Mouse (Mus musculus): Measurements from ENCODE around the gene Krt79. TPM values are rescaled to one million over a fixed set of nuclear protein-coding genes. Genes with fewer than 3 reads are reported as not detected.
A peak's percentile ranks its signal among the peaks of the same experiment; 100 is the strongest.

Krt79 gene
- total RNA-seq, 1 experiment = 2.0 TPM

DNA sequence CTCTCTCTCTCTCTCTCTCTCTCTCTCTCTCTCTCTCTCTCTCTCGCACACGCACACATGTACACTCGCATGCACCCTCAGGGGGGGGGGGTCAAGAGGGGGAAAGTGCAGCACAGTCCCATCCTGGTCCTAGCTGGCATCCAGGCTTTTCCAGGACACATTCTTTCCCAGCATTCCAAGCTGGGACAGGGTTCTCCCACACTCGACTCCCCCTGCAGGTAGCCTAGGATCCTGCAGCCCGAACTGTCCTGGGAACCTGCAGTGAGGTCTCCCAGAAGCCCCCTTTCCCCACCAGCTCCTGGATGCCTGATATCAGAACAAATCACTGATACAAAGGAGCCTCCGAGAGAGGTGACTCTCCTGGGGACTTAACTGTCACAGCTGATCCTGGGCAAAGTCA, 30.4 kb upstream of the Krt79 start:
- in situ Hi-C loops (cut with MboI; ENCODE audit: low sequenced_read_pairs in 2 of 2, unreplicated experiment in 2 of 2) = loop anchor here (5.0 to 10.0 kb wide), 3 partner anchors 196 to 446 kb away; no protein-coding TSS in a partner anchor
- Histone ChIP-seq H3K4me1 (ENCODE audit: control insufficient read depth in 2 of 2, insufficient read depth in 2 of 2, low read length in 2 of 2, poor library complexity in 1 of 2) (peaks cover 0 to 8% of the 10 kb centered on the region in 2 experiments; a peak in 2 of 4 replicates), H3K4me3 (ENCODE audit: insufficient read depth in 1 of 2, low read depth in 1 of 2, low read length in 2 of 2, poor library complexity in 1 of 2, severe bottlenecking in 1 of 2) (no peak overlapping the region), H3K9me3 (ENCODE audit: control insufficient read depth, insufficient read depth, low read depth, low read length) (no peaks in the 10 kb centered on the region), H3K36me3 (ENCODE audit: control insufficient read depth, insufficient read depth, low read length, poor library complexity, severe bottlenecking) (no peaks in the 10 kb centered on the region), H3K9ac (ENCODE audit: insufficient read depth, low read depth, low read length, poor library complexity, severe bottlenecking) (no peak overlapping the region), H3K27ac (ENCODE audit: insufficient read depth, low read depth, low read length, poor library complexity, severe bottlenecking) (no peak overlapping the region)
- DNase-seq (ENCODE audit: low read depth, low spot score) = no peak
- no peak for TF ChIP-seq CHD2 (IDR thresholded peaks at IDR 0.05; ENCODE audit: low read depth, low read length)
- no peak for TF ChIP-seq HCFC1 (IDR thresholded peaks at IDR 0.05; ENCODE audit: borderline replicate concordance, insufficient read depth, low read length)
- TF ChIP-seq MAFK (IDR thresholded peaks at IDR 0.05; ENCODE audit: insufficient read depth, low read depth, low read length) = no peak
- TF ChIP-seq ZC3H11A (IDR thresholded peaks at IDR 0.05; ENCODE audit: borderline replicate concordance, low read depth, low read length) = peak; percentile 25; the same call in 1 of the 2 replicates
- no peak for TF ChIP-seq ZNF384 (IDR thresholded peaks at IDR 0.05; ENCODE audit: low read depth, low read length)

DNA sequence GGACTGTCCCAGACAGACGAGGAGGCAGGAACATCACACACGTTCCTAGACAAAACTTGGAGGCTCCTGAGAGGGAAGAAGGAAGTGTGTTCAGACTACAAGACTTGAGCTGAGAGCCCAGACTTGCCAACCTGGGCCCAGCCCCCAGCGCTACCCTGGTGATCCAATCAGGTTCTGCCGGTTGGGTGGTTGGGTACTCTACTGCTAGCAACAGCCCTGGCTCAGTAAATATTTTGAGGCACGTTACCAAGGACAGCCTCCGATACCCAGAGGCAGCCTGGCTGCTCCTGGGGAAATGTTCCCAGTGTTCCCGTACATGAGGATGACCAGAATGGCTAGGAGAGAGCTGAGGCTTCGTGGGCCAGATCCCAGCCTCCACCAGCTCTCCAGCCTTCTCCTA, 26.7 kb upstream of the Krt79 start:
- H3K4me1 ChIP-seq (ENCODE audit: control insufficient read depth in 2 of 2, insufficient read depth in 2 of 2, low read length in 2 of 2, poor library complexity in 1 of 2) = no peaks in the 10 kb centered on the region
- in situ Hi-C loops (cut with MboI; ENCODE audit: low sequenced_read_pairs in 2 of 2, unreplicated experiment in 2 of 2) = no loop called here
- H3K9ac ChIP-seq (ENCODE audit: insufficient read depth, low read depth, low read length, poor library complexity, severe bottlenecking) = no peak overlapping the region
- H3K27ac ChIP-seq (ENCODE audit: insufficient read depth, low read depth, low read length, poor library complexity, severe bottlenecking) = no peak overlapping the region
- H3K36me3 ChIP-seq (ENCODE audit: control insufficient read depth, insufficient read depth, low read length, poor library complexity, severe bottlenecking) = no peaks in the 10 kb centered on the region
- no peak overlapping the region for H3K4me3 ChIP-seq (ENCODE audit: insufficient read depth in 1 of 2, low read depth in 1 of 2, low read length in 2 of 2, poor library complexity in 1 of 2, severe bottlenecking in 1 of 2)
- DNase-seq (ENCODE audit: low read depth, low spot score) = no peak
- TF ChIP-seq ZC3H11A (IDR thresholded peaks at IDR 0.05; ENCODE audit: borderline replicate concordance, low read depth, low read length) = no peak
- no peak for TF ChIP-seq CHD2 (IDR thresholded peaks at IDR 0.05; ENCODE audit: low read depth, low read length)
- TF ChIP-seq HCFC1 (IDR thresholded peaks at IDR 0.05; ENCODE audit: borderline replicate concordance, insufficient read depth, low read length) = no peak
- no peak for TF ChIP-seq MAFK (IDR thresholded peaks at IDR 0.05; ENCODE audit: insufficient read depth, low read depth, low read length)
- no peak for TF ChIP-seq ZNF384 (IDR thresholded peaks at IDR 0.05; ENCODE audit: low read depth, low read length)
- no peaks in the 10 kb centered on the region for H3K9me3 ChIP-seq (ENCODE audit: control insufficient read depth, insufficient read depth, low read depth, low read length)

DNA sequence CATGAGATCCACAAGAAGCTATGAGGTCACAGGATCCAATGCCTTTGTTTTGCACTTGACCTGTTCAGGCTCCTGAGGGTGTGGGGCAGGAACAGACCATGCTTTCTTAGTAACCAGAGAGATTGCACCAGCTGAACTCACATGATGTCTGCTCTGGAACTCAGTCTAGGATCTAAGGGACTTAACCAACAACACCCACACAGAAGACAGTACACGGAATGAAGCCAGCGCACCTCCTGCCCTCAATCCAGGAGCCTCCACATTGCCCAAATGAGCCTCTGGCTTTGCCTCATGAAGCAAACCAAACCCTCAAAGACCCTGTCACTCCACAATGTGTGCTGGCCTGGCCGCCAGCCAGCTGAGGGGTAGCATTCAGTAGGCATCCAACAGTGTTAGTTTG, 18.8 kb upstream of the Krt79 start:
- no peak overlapping the region for H3K4me3 ChIP-seq (ENCODE audit: insufficient read depth in 1 of 2, low read depth in 1 of 2, low read length in 2 of 2, poor library complexity in 1 of 2, severe bottlenecking in 1 of 2)
- no peak overlapping the region for H3K9ac ChIP-seq (ENCODE audit: insufficient read depth, low read depth, low read length, poor library complexity, severe bottlenecking)
- TF ChIP-seq MAFK (IDR thresholded peaks at IDR 0.05; ENCODE audit: insufficient read depth, low read depth, low read length) (no peak), ZNF384 (IDR thresholded peaks at IDR 0.05; ENCODE audit: low read depth, low read length) (no peak), HCFC1 (IDR thresholded peaks at IDR 0.05; ENCODE audit: borderline replicate concordance, insufficient read depth, low read length) (no peak)
- in situ Hi-C loops (cut with MboI; ENCODE audit: low sequenced_read_pairs in 2 of 2, unreplicated experiment in 2 of 2) = no loop called here
- H3K36me3 ChIP-seq (ENCODE audit: control insufficient read depth, insufficient read depth, low read length, poor library complexity, severe bottlenecking) = no peaks in the 10 kb centered on the region
- DNase-seq (ENCODE audit: low read depth, low spot score) = no peak
- no peaks in the 10 kb centered on the region for H3K4me1 ChIP-seq (ENCODE audit: control insufficient read depth in 2 of 2, insufficient read depth in 2 of 2, low read length in 2 of 2, poor library complexity in 1 of 2)
- no peak overlapping the region for H3K27ac ChIP-seq (ENCODE audit: insufficient read depth, low read depth, low read length, poor library complexity, severe bottlenecking)
- no peaks in the 10 kb centered on the region for H3K9me3 ChIP-seq (ENCODE audit: control insufficient read depth, insufficient read depth, low read depth, low read length)

DNA sequence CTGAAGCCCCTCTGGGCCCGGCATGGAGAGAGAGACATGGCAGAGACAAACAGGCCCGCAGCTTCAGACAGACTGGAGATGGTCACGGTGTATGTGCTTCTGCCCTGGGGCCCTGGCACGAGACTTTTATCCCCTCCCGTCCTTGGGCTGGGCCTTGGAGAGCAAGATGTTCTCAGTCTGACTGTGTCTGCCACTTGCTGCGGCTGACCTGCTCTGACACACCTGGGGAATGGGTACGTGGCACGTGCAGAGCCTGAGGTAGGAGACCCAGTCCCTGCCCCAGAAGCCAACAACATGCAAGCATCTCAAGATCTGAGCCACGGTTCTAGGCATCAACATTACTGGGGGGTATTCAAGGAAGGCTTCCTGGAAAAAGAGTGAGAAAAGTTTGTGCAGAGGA, 14.1 kb upstream of the Krt79 start, which contains the start of gene Krt78:
Krt78 (minus strand) TSS at position 101 of the 400 bp plus-strand sequence.
- TF ChIP-seq MAFK (IDR thresholded peaks at IDR 0.05; ENCODE audit: insufficient read depth, low read depth, low read length) = no peak
- no peak for TF ChIP-seq CHD2 (IDR thresholded peaks at IDR 0.05; ENCODE audit: low read depth, low read length)
- TF ChIP-seq HCFC1 (IDR thresholded peaks at IDR 0.05; ENCODE audit: borderline replicate concordance, insufficient read depth, low read length) = no peak
- TF ChIP-seq ZC3H11A (IDR thresholded peaks at IDR 0.05; ENCODE audit: borderline replicate concordance, low read depth, low read length) = no peak
- TF ChIP-seq ZNF384 (IDR thresholded peaks at IDR 0.05; ENCODE audit: low read depth, low read length) = no peak
- Histone ChIP-seq H3K36me3 (ENCODE audit: control insufficient read depth, insufficient read depth, low read length, poor library complexity, severe bottlenecking) (no peaks in the 10 kb centered on the region), H3K9me3 (ENCODE audit: control insufficient read depth, insufficient read depth, low read depth, low read length) (no peaks in the 10 kb centered on the region), H3K9ac (ENCODE audit: insufficient read depth, low read depth, low read length, poor library complexity, severe bottlenecking) (no peak within 1 kb of the TSS), H3K4me3 (ENCODE audit: insufficient read depth in 1 of 2, low read depth in 1 of 2, low read length in 2 of 2, poor library complexity in 1 of 2, severe bottlenecking in 1 of 2) (no peak within 1 kb of the TSS), H3K27ac (ENCODE audit: insufficient read depth, low read depth, low read length, poor library complexity, severe bottlenecking) (no peak within 1 kb of the TSS), H3K4me1 (ENCODE audit: control insufficient read depth in 2 of 2, insufficient read depth in 2 of 2, low read length in 2 of 2, poor library complexity in 1 of 2) (no peaks in the 10 kb centered on the region)
- in situ Hi-C loops (cut with MboI; ENCODE audit: low sequenced_read_pairs in 2 of 2, unreplicated experiment in 2 of 2) = no loop called here
- no peak for DNase-seq (ENCODE audit: low read depth, low spot score)

Measured in ES-E14 (cell line).